Mouse (Mus musculus) mammary gland, adult 2 months (tissue): ENCODE measurements around the gene Mlana. TPM values are rescaled to one million over a fixed set of nuclear protein-coding genes. Genes with fewer than 3 reads are reported as not detected.

Experiments
- polyA plus RNA-seq: library from polyadenylated mRNA; depleted of rRNA; stranded (reverse); fragments of >200 nt; gene quantifications from 2 replicates; pipeline ENCODE4 v1.2.3, GENCODE M21; 2012; ENCODE audit warnings: low replicate concordance; rRNA removed

Gene Mlana
- polyA plus RNA-seq, result 0.41 and 1.0 TPM in 2 replicates

DNA sequence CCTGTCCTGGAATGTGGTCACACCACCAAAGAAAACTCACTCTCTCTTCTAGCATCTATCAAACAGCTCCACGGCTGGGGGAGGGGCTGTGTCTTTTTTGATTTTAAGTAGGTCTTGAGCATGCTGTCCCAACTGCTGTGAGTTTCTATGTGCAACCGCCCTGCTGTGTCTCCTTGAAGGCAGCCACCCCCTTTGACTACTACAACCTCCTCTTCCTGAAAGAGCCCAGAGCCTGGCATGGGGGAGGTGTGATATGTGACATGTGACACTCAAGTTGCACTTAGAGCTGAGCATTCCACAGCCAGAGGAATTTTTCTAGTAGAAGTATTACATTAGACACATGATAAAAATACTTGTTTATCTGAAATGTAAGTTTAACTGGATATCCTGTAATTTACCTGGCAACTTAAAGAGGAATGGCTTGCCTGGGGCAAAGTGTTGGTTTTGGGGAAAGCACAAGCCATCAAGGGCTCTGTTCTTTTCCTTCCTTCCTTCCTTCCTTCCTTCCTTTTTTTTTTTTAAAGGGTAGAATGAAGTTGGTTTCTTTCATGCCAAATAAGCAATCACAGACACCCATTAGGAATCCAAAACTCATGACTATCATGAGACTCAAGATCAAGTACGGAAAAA lies at the start of gene Mlana:
Gene Mlana, plus strand, starts transcription at position 580 of the 630 bp plus-strand sequence.

Other genes with a start within 250 kb of the Mlana start
- gene Ric1, start 175.5 kb upstream of the Mlana start, polyA plus RNA-seq, result 13.8 and 18.0 TPM in 2 replicates
- 18.3 and 36.0 TPM in 2 replicates for gene Ermp1, start 49.4 kb upstream of the Mlana start, polyA plus RNA-seq
- gene 9930021J03Rik, start 108.2 kb downstream of the Mlana start, polyA plus RNA-seq, result 3.5 and 11.4 TPM in 2 replicates
- gene Ranbp6, start 115.2 kb downstream of the Mlana start, polyA plus RNA-seq, result 1.2 and 4.4 TPM in 2 replicates
- 7.9 and 24.9 TPM in 2 replicates for gene Il33, start 227.3 kb downstream of the Mlana start, polyA plus RNA-seq